Mouse (Mus musculus) lung, embryonic 14.5 days (tissue): ENCODE data around the gene Klk1. TPM values are rescaled to one million over a fixed set of nuclear protein-coding genes. Genes with fewer than 3 reads are reported as not detected.

Experiments
- ATAC-seq: fragments of 200-750 bp; cut with Nextera tagmentation; 2 replicates; pipeline ENCODE4 v1.8.0; 2017; ENCODE audit warnings: mild to moderate bottlenecking, moderate TSS enrichment, moderate library complexity; ENCODE audit not compliant: insufficient read depth
- DNase-seq: peaks from one replicate; pipeline ENCODE4 v3.0.0-alpha.2; 2015
- H3K27ac ChIP-seq: fragments of 300-500 bp; sonication (generic); 2 replicates; pipeline ENCODE4 v1.5.1; 2014; ENCODE audit warnings: low read depth, mild to moderate bottlenecking, moderate library complexity
- H3K27me3 ChIP-seq: fragments of 300-500 bp; sonication (generic); 2 replicates; pipeline ENCODE4 v1.6.1; 2014; ENCODE audit warnings: low read length, control low read depth; ENCODE audit not compliant: insufficient read depth
- H3K36me3 ChIP-seq: fragments of 300-500 bp; sonication (generic); 2 replicates; pipeline ENCODE4 v1.6.1; 2014; ENCODE audit warnings: control low read depth; ENCODE audit not compliant: insufficient read depth
- H3K4me1 ChIP-seq: fragments of 300-500 bp; sonication (generic); 2 replicates; pipeline ENCODE4 v1.6.1; 2014; ENCODE audit warnings: antibody characterized with exemption, control low read depth; ENCODE audit not compliant: insufficient read depth
- H3K4me2 ChIP-seq: fragments of 300-500 bp; sonication (generic); 2 replicates; pipeline ENCODE4 v1.6.1; 2014; ENCODE audit warnings: mild to moderate bottlenecking
- H3K4me3 ChIP-seq: fragments of 300-500 bp; sonication (generic); 2 replicates; pipeline ENCODE4 v1.5.1; 2014; ENCODE audit warnings: low read depth, low read length
- H3K9ac ChIP-seq: fragments of 300-500 bp; sonication (generic); 2 replicates; pipeline ENCODE4 v1.6.1; 2014
- H3K9me3 ChIP-seq: fragments of 300-500 bp; sonication (generic); 2 replicates; pipeline ENCODE4 v1.6.1; 2016; ENCODE audit warnings: low read depth, low read length, control low read depth
- CTCF ChIP-seq: IDR thresholded peaks from 2 replicates; pipeline ENCODE4 v1.5.1; 2016; ENCODE audit warnings: antibody characterized with exemption, low read depth
- WGBS: fragments of 180-500 bp; shearing (Covaris S2); extraction: QIAGEN DNeasy Blood & Tissue Kit; methylation state at CpG from one replicate; pipeline ENCODE4 v1.1.7; 2014; 5-methylcytosine and 5-hydroxymethylcytosine counted together
- polyA plus RNA-seq: library from polyadenylated mRNA; unstranded; fragments of >200 nt; fragmentation: Nextera tagmentation; extraction: Ambion mirVana; gene quantifications from 2 replicates; pipeline ENCODE4 v1.2.1, GENCODE M21; 2014

Klk1 gene
- polyA plus RNA-seq, 1 experiment from 2014 or later: 0.26 TPM

- peaks cover 3% of the 10 kb centered on the region; the same call in 1 of the 2 replicates for H3K27me3 ChIP-seq
- H3K36me3 ChIP-seq: no peaks in the 10 kb centered on the region
- TF ChIP-seq CTCF: no peak
- no peak overlapping the region for H3K4me3 ChIP-seq
- no peak for DNase-seq
- no peak overlapping the region for H3K9ac ChIP-seq
- ATAC-seq: no peak
- no peaks in the 10 kb centered on the region for H3K9me3 ChIP-seq
- no peak overlapping the region for H3K4me2 ChIP-seq
- H3K27ac ChIP-seq: no peak overlapping the region
- no peaks in the 10 kb centered on the region for H3K4me1 ChIP-seq
- whole genome bisulfite sequencing: 80% methylated on average over 2 of the region's 2 CpGs
Measured at GRCm38 (mm10) chr7:44269397-44269796, 44.2 kb downstream of the Klk1 start.

- Histone ChIP-seq H3K4me1 (no peaks in the 10 kb centered on the region), H3K9ac (no peak overlapping the region), H3K27me3 (0 out of 2 replicates have a peak, but pooled peaks cover 11% of the 10 kb centered on the region), H3K9me3 (no peaks in the 10 kb centered on the region), H3K36me3 (no peaks in the 10 kb centered on the region), H3K4me2 (no peak overlapping the region), H3K4me3 (no peak overlapping the region), H3K27ac (no peak overlapping the region)
- no peak for DNase-seq
- no peak for ATAC-seq
- TF ChIP-seq CTCF: no peak
- WGBS: 74% methylated on average over 2 of the region's 2 CpGs
Measured at GRCm38 (mm10) chr7:44271309-44271708, 46.1 kb downstream of the Klk1 start.

GRCm38 (mm10) chr7:44272546-44272945, 47.4 kb downstream of the Klk1 start:
- DNase-seq (no peak), ATAC-seq (no peak)
- no peaks in the 10 kb centered on the region for H3K9me3 ChIP-seq
- H3K36me3 ChIP-seq: no peaks in the 10 kb centered on the region
- WGBS: 89% methylated on average over 7 of the region's 7 CpGs
- no peak overlapping the region for H3K27ac ChIP-seq
- H3K4me2 ChIP-seq: no peak overlapping the region
- 0 out of 2 replicates have a peak, but pooled peaks cover 11% of the 10 kb centered on the region for H3K27me3 ChIP-seq
- H3K4me1 ChIP-seq: no peaks in the 10 kb centered on the region
- no peak overlapping the region for H3K9ac ChIP-seq
- TF ChIP-seq CTCF: no peak
- H3K4me3 ChIP-seq: no peak overlapping the region

GRCm38 (mm10) chr7:44273446-44273845, 48.3 kb downstream of the Klk1 start:
- H3K9me3 ChIP-seq: no peaks in the 10 kb centered on the region
- TF ChIP-seq CTCF: no peak
- DNase-seq: no peak
- ATAC-seq: no peak
- no peaks in the 10 kb centered on the region for H3K36me3 ChIP-seq
- H3K4me1 ChIP-seq: no peaks in the 10 kb centered on the region
- no peak overlapping the region for H3K27ac ChIP-seq
- H3K9ac ChIP-seq: no peak overlapping the region
- no peak overlapping the region for H3K4me2 ChIP-seq
- H3K4me3 ChIP-seq: no peak overlapping the region
- 0 out of 2 replicates have a peak, but pooled peaks cover 11% of the 10 kb centered on the region for H3K27me3 ChIP-seq
- 66% methylated on average over 7 of the region's 7 CpGs for WGBS

GRCm38 (mm10) chr7:44274096-44274495, 48.9 kb downstream of the Klk1 start:
- H3K9me3 ChIP-seq: no peaks in the 10 kb centered on the region
- no peak overlapping the region for H3K4me3 ChIP-seq
- no peak overlapping the region for H3K4me2 ChIP-seq
- no peak for TF ChIP-seq CTCF
- 26% methylated on average over 11 of the region's 11 CpGs for WGBS
- DNase-seq: no peak
- no peaks in the 10 kb centered on the region for H3K36me3 ChIP-seq
- H3K9ac ChIP-seq: no peak overlapping the region
- 0 out of 2 replicates have a peak, but pooled peaks cover 11% of the 10 kb centered on the region for H3K27me3 ChIP-seq
- ATAC-seq: no peak
- H3K27ac ChIP-seq: no peak overlapping the region
- no peaks in the 10 kb centered on the region for H3K4me1 ChIP-seq

- Histone ChIP-seq H3K36me3 (no peaks in the 10 kb centered on the region), H3K4me2 (no peak overlapping the region), H3K27ac (no peak overlapping the region), H3K4me3 (no peak overlapping the region), H3K9ac (no peak overlapping the region), H3K4me1 (no peaks in the 10 kb centered on the region), H3K9me3 (no peaks in the 10 kb centered on the region), H3K27me3 (0 out of 2 replicates have a peak, but pooled peaks cover 11% of the 10 kb centered on the region)
- ATAC-seq (no peak), DNase-seq (no peak)
- TF ChIP-seq CTCF: 0 out of 2 replicates have a peak, but pooled peaks have one; percentile 7
- 69% methylated on average over 3 of the region's 3 CpGs for WGBS
Measured at GRCm38 (mm10) chr7:44275546-44275945, 50.4 kb downstream of the Klk1 start.

- Histone ChIP-seq H3K9ac (no peak overlapping the region), H3K27me3 (0 out of 2 replicates have a peak, but pooled peaks cover 11% of the 10 kb centered on the region), H3K4me2 (no peak overlapping the region), H3K36me3 (no peaks in the 10 kb centered on the region), H3K9me3 (no peaks in the 10 kb centered on the region), H3K27ac (no peak overlapping the region), H3K4me1 (no peaks in the 10 kb centered on the region), H3K4me3 (no peak overlapping the region)
- WGBS: 59% methylated on average over 10 of the region's 10 CpGs
- TF ChIP-seq CTCF: no peak
- ATAC-seq: no peak
- DNase-seq: no peak
Measured at GRCm38 (mm10) chr7:44276461-44277249, 51.5 kb downstream of the Klk1 start.
